Mouse (Mus musculus) granulocyte monocyte progenitor cell, adult 5-6 weeks (primary cell): ENCODE data around the gene Vmn1r19. TPM values are rescaled to one million over a fixed set of nuclear protein-coding genes. Genes with fewer than 3 reads are reported as not detected.
"Not testable (repeated sequence)": the region's sequence is repeated elsewhere in the genome, so short reads cannot be mapped to it uniquely, and the experiment has no call there.

Experiments used
- ATAC-seq: replicated peaks from 2 replicates; pipeline ENCODE4 v1.8.0; 2016; ENCODE audit warnings: mild to moderate bottlenecking, moderate TSS enrichment, inconsistent platforms; ENCODE audit not compliant: poor library complexity, severe bottlenecking
- total RNA-seq, 2 experiments: library from RNA; stranded (forward) in 1 of 2; stranded (reverse) in 1 of 2; fragments of 200-712, 200-1000 nt in 1 of 2; fragments of >200 nt in 1 of 2; fragmentation: Nextera tagmentation in 1 of 2; gene quantifications; 2 replicates each; pipeline ENCODE4 v1.2.3; 2014 to 2017

Vmn1r19 gene
- total RNA-seq (2014; fragmentation: Nextera tagmentation) (not detected in 2 replicates), total RNA-seq (2017) (not detected in 2 replicates)

DNA sequence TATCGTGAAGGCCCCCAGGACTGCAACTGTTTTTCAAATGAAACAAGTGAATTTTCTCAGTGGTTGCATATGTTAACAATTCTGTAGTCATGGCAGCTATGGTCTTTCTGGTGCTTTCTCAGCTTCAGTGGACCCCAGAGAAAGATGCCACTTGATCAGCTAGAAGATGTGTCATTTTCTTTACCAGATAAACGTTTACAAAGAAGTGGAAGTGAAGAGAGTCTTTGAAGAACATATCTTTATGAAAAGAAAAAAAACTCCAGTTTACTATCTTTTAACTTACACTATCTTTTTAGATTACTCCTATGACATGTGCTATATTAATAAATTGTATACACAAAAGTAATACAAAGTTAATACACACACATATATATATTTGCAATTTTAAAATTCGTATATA, at the start of gene Vmn1r19:
Gene Vmn1r19 (plus strand): TSS at position 301 of the 400 bp plus-strand sequence.
- not testable (repeated sequence) for ATAC-seq

DNA sequence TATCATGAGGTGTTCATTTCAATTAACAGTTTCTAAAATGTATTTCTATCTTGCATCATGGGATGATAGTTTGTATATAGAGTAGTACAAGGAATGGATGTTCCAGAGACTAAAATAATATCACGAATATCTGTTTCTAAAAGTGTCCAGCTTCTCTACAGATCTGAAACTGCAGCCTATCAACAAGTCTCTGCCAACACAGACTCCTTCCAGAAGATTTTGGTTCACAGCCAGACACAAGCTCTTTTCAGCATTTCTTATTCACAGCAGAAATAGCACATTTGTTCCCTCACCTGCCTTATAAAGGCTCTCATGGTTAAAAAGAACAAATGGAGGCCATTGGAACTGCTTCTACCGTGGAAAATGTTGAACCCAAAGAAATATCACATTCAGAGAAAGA, 46.7 kb upstream of the Vmn1r19 start:
- ATAC-seq: no peak

DNA sequence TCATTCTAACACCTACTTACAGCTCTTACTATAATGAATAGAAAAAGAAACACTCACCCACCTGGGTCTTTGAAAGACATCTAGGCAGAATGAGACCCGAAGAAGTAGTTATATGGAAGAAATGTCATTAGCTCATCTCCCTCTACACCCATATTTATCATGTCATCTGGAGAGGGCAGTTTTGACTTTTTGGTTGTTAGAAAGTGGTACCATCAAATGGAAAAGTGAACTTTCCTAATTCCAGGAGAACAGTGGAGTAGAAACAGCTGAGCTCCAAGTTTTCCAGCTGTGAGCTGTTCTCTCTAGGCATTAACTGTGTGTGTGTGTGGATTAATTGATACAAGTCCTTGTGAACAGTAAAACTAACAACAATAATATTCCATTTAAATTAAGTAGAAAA, 40.0 kb upstream of the Vmn1r19 start, which contains the start of gene Vmn1r17:
Gene Vmn1r17 (minus strand): TSS at position 101 of the 400 bp plus-strand sequence.
- no peak for ATAC-seq

DNA sequence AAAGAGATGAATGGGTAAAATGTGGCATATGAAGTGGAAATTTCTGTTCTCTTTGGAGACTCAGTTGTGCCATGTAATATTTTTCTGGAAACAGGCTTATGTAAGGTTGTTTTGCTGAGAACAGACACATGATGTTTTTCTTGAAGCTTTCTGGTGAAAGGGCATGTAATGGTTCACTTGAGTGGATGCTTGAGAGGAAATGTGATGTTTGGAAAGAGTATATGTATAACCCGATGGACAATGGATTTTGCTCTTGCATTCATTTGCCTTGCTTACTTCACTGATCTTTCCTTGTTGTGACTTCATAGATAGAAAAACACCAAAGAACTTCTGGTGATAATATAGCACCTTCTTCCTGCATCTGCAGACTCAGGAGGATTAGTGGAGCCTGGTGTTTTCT, 37.7 kb upstream of the Vmn1r19 start:
- ATAC-seq: not testable (repeated sequence)

- ATAC-seq: no peak
Measured at GRCm38 (mm10) chr6:57367496-57367895, 36.1 kb upstream of the Vmn1r19 start.

DNA sequence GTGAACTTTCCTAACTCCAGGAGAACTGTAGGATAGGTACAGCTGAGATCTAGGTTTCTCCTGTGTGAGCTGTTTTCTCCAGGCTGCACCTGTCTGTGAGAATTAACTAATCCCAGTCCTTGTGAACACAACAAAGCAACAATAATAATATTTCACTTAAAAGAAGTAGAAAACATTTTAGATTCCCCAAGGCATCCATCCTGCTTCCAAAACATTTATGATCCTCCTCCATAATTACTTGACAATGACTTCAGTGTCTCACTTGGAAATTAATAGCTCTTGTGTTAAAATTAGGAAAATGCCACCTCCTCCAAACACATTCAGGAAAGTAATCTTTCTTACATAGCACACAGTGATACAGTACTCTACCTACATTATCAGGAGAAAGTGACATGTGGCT, 7.9 kb upstream of the Vmn1r19 start, which contains the start of gene Vmn1r18:
Gene Vmn1r18 (minus strand): TSS at position 101 of the 400 bp plus-strand sequence.
- no peak for ATAC-seq

DNA sequence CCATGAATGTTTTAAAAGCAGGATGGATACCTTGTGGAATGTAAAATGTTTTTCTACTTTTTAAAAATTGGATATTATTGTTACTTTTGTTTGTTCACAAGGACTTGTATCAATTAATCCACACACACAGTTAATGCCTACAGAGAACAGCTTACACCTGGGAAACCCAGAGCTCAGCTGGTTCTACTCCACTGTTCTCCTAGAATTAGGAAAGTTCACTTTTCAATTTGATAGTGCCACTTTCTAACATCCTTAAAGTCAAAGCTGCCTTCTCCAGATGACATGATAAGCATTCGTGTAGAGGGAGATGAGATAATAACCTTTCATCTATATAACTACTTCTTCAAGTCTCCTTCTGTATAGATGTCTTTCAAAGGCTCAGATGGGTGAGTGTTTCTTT, 25.1 kb downstream of the Vmn1r19 start, which contains the start of gene Vmn1r20:
Gene Vmn1r20 (plus strand): TSS at position 301 of the 400 bp plus-strand sequence.
- no peak for ATAC-seq

DNA sequence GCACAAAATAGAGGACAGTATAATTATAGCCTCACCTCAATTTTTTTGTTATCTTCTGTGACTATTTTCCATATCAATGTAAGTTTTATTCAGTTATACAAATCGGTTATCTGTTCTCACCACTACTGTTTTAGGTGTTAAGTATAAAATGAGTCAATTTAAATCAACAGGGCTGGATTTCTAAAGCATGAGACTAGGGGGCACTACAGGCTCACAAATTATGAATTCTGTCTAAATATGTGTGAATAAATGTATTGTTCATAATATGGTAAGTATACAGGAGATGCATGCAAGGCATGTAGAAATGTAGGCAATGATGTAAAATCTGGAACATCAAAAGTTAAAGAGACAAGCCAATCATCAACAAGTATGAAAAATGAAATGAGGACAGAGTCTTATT, 27.6 kb downstream of the Vmn1r19 start:
- ATAC-seq: no peak; the same call in 1 of the 2 replicates

Other genes with a start within 250 kb of the Vmn1r19 start
- gene Vmn1r12, start 246.9 kb upstream of the Vmn1r19 start, total RNA-seq (2014; fragmentation: Nextera tagmentation): not detected in 2 replicates
- gene Vmn1r12, start 246.9 kb upstream of the Vmn1r19 start, total RNA-seq (2017): not detected in 2 replicates
- not detected in 2 replicates for gene Vmn1r13, start 200.5 kb upstream of the Vmn1r19 start, total RNA-seq (2014; fragmentation: Nextera tagmentation)
- not detected in 2 replicates for gene Vmn1r13, start 200.5 kb upstream of the Vmn1r19 start, total RNA-seq (2017)
- not detected in 2 replicates for gene Vmn1r14, start 172.1 kb upstream of the Vmn1r19 start, total RNA-seq (2014; fragmentation: Nextera tagmentation)
- gene Vmn1r14, start 172.1 kb upstream of the Vmn1r19 start, total RNA-seq (2017): not detected in 2 replicates
- not detected in 2 replicates for gene Vmn1r15, start 145.8 kb upstream of the Vmn1r19 start, total RNA-seq (2014; fragmentation: Nextera tagmentation)
- not detected in 2 replicates for gene Vmn1r15, start 145.8 kb upstream of the Vmn1r19 start, total RNA-seq (2017)
- gene Vmn1r16, start 74.3 kb upstream of the Vmn1r19 start, total RNA-seq (2014; fragmentation: Nextera tagmentation): not detected in 2 replicates
- gene Vmn1r16, start 74.3 kb upstream of the Vmn1r19 start, total RNA-seq (2017): not detected in 2 replicates
- not detected in 2 replicates for gene Vmn1r17, start 40.1 kb upstream of the Vmn1r19 start, total RNA-seq (2014; fragmentation: Nextera tagmentation)
- gene Vmn1r17, start 40.1 kb upstream of the Vmn1r19 start, total RNA-seq (2017): not detected in 2 replicates
- gene Vmn1r18, start 8.0 kb upstream of the Vmn1r19 start, total RNA-seq (2014; fragmentation: Nextera tagmentation): not detected in 2 replicates
- gene Vmn1r18, start 8.0 kb upstream of the Vmn1r19 start, total RNA-seq (2017): not detected in 2 replicates
- not detected in 2 replicates for gene Vmn1r20, start 25.1 kb downstream of the Vmn1r19 start, total RNA-seq (2014; fragmentation: Nextera tagmentation)
- gene Vmn1r20, start 25.1 kb downstream of the Vmn1r19 start, total RNA-seq (2017): not detected in 2 replicates
- gene Ppm1k, start 131.7 kb downstream of the Vmn1r19 start, total RNA-seq (2014; fragmentation: Nextera tagmentation): 3.8 and 4.1 TPM in 2 replicates
- gene Ppm1k, start 131.7 kb downstream of the Vmn1r19 start, total RNA-seq (2017): 21.3 and 30.2 TPM in 2 replicates
- 16.1 and 22.0 TPM in 2 replicates for gene Herc6, start 177.2 kb downstream of the Vmn1r19 start, total RNA-seq (2014; fragmentation: Nextera tagmentation)
- 5.1 and 8.2 TPM in 2 replicates for gene Herc6, start 177.2 kb downstream of the Vmn1r19 start, total RNA-seq (2017)